Mouse (Mus musculus): ENCODE data around the gene Med12. TPM values are rescaled to one million over a fixed set of nuclear protein-coding genes. Genes with fewer than 3 reads are reported as not detected.
A peak's percentile ranks its signal among the peaks of the same experiment; 100 is the strongest.

Gene Med12
- polyA plus RNA-seq (2015; fragmentation: Nextera tagmentation; extraction: Ambion mirVana), result 33.2 and 39.2 TPM in 2 replicates

- 27% methylated on average over 50 of the region's 54 CpGs for WGBS
- peak within 1 kb of the TSS; percentile 73 for H3K27ac ChIP-seq
Observed at GRCm38 (mm10) chrX:101273875-101274738, at the start of gene Med12. Med12 (plus strand) TSS chrX:101274030.

DNA sequence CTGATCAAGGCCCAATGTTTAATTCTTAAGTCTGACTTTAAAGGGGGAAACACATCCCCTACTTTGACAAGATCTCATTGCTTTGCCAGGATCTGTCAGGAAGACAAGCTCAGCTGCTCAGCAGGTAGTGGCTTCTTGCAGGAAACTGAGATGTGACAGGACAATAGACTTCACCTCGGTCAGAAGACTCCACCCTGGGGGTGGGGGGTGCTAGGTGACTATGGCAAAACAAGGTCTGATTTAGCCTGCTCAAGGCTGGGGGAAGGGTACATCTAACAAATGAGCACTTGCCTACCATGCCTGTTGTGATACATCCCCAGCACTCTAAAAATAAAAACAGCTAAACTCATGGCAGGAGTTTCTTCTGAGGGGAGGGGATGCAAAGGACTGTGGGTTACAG, 28.8 kb upstream of the Med12 start:
- Histone ChIP-seq H3K27me3 (peaks cover 9% of the 10 kb centered on the region), H3K4me1 (no peaks in the 10 kb centered on the region), H3K4me3 (no peak overlapping the region), H3K9me3 (no peaks in the 10 kb centered on the region), H3K9ac (no peak overlapping the region), H3K27ac (no peak overlapping the region), H3K36me3 (no peaks in the 10 kb centered on the region), H3K4me2 (no peak overlapping the region)
- 40% methylated on average over 1 of the region's 1 CpGs for WGBS
- no peak for ATAC-seq (ENCODE audit: insufficient number of reproducible peaks, insufficient read depth, low FRiP score, low TSS enrichment, low read depth)

More at GRCm38 (mm10) chrX:101273875-101274738, at the start of gene Med12:
- peak within 1 kb of the TSS; percentile 56 for H3K4me2 ChIP-seq
- H3K27me3 ChIP-seq, result peaks cover 17% of the 10 kb centered on the region; the same call in 1 of the 2 replicates
- H3K9me3 ChIP-seq, result no peaks in the 10 kb centered on the region
- H3K4me3 ChIP-seq, result peak within 1 kb of the TSS; percentile 56
- H3K4me1 ChIP-seq, result no peaks in the 10 kb centered on the region
- peak within 1 kb of the TSS; percentile 77 for H3K9ac ChIP-seq
- ATAC-seq (ENCODE audit: insufficient number of reproducible peaks, insufficient read depth, low FRiP score, low TSS enrichment, low read depth), result peak; percentile 97
- peaks cover 21% of the 10 kb centered on the region for H3K36me3 ChIP-seq

DNA sequence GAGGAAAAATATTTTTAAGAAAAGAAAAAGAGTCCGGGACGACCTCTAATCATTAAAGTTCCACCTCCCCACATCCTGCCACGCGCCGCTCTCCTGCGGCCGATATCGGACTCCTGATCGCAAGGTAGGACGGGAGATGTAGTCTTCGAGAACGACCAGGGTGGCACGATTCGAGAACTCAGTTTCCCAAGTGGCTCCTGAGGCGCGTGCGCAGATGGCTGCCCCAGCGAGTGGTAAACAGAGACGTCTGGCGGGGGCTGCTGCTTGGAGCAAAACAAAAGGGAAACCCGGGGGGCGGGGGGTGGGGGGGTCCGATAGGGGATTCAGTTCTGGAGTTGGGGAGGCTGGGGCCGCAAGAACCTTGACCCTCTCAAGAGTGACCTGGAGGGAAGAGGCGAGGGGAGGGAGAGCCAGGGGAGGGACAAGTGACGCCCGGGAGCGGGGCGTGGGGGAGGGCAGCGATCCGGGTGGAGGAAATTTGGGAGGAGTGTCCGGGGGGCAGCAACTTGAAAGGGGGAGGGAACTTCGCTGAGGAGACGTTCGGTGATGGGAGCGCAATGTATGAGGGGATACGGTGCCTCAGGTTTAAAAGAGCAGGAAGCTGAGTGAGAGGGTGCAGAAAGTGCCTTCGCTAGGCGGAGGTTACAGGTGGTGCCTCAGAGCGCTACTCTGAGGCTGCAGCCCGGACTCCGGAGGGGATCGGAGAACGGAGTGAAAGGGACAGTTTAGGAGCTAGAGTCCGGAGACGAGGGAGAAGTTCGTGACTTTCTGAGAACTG, 19.7 kb upstream of the Med12 start, which contains the start of gene Foxo4:
Foxo4 (plus strand) TSS at position 577 of the 778 bp plus-strand sequence.
- peak within 1 kb of the TSS; percentile 65 for H3K4me2 ChIP-seq
- H3K27ac ChIP-seq, result peak within 1 kb of the TSS; percentile 72
- no peaks in the 10 kb centered on the region for H3K9me3 ChIP-seq
- peaks cover 6% of the 10 kb centered on the region for H3K4me1 ChIP-seq
- peak; percentile 82 for ATAC-seq (ENCODE audit: insufficient number of reproducible peaks, insufficient read depth, low FRiP score, low TSS enrichment, low read depth)
- 0 out of 2 replicates have a peak, but pooled peaks cover 7% of the 10 kb centered on the region for H3K36me3 ChIP-seq
- H3K27me3 ChIP-seq, result peaks cover 4% of the 10 kb centered on the region; the same call in 1 of the 2 replicates
- H3K4me3 ChIP-seq, result peak within 1 kb of the TSS; percentile 58
- peak within 1 kb of the TSS; percentile 76 for H3K9ac ChIP-seq
- WGBS, result 22% methylated on average over 47 of the region's 47 CpGs

DNA sequence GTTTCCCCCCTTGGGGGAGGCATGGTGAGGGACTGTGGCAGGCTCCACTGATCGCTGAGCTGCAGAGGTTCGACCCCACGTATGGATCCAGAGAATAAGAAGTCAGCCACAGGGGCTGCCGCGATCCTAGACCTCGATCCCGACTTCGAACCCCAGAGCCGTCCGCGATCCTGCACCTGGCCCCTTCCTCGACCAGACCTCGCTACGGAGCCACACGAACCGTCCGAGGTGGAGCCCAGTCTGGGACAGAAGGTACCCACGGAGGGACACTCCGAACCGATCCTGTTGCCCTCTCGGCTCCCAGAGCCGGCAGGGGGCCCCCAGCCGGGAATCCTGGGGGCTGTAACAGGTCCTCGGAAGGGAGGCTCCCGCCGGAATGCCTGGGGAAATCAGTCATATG, 19.1 kb upstream of the Med12 start:
- Histone ChIP-seq H3K9ac (peak overlapping the region; percentile 76), H3K4me2 (peak overlapping the region; percentile 65), H3K9me3 (no peaks in the 10 kb centered on the region), H3K4me3 (peak overlapping the region; percentile 58), H3K27ac (peak overlapping the region; percentile 72), H3K4me1 (peaks cover 6% of the 10 kb centered on the region), H3K36me3 (0 out of 2 replicates have a peak, but pooled peaks cover 7% of the 10 kb centered on the region), H3K27me3 (peaks cover 4% of the 10 kb centered on the region; the same call in 1 of the 2 replicates)
- ATAC-seq (ENCODE audit: insufficient number of reproducible peaks, insufficient read depth, low FRiP score, low TSS enrichment, low read depth), result peak; percentile 28; the same call in 1 of the 2 replicates
- WGBS, result 20% methylated on average over 26 of the region's 26 CpGs

- peaks cover 4% of the 10 kb centered on the region; the same call in 1 of the 2 replicates for H3K27me3 ChIP-seq
- H3K9me3 ChIP-seq, result no peaks in the 10 kb centered on the region
- no peak for ATAC-seq (ENCODE audit: insufficient number of reproducible peaks, insufficient read depth, low FRiP score, low TSS enrichment, low read depth)
- H3K4me3 ChIP-seq, result peak overlapping the region; percentile 58
- H3K36me3 ChIP-seq, result 0 out of 2 replicates have a peak, but pooled peaks cover 7% of the 10 kb centered on the region
- H3K27ac ChIP-seq, result no peak overlapping the region
- H3K4me1 ChIP-seq, result peaks cover 15% of the 10 kb centered on the region
- no peak overlapping the region for H3K9ac ChIP-seq
- 82% methylated on average over 13 of the region's 13 CpGs for WGBS
- peak overlapping the region; percentile 65 for H3K4me2 ChIP-seq
Observed at GRCm38 (mm10) chrX:101256603-101257002, 17.2 kb upstream of the Med12 start.

DNA sequence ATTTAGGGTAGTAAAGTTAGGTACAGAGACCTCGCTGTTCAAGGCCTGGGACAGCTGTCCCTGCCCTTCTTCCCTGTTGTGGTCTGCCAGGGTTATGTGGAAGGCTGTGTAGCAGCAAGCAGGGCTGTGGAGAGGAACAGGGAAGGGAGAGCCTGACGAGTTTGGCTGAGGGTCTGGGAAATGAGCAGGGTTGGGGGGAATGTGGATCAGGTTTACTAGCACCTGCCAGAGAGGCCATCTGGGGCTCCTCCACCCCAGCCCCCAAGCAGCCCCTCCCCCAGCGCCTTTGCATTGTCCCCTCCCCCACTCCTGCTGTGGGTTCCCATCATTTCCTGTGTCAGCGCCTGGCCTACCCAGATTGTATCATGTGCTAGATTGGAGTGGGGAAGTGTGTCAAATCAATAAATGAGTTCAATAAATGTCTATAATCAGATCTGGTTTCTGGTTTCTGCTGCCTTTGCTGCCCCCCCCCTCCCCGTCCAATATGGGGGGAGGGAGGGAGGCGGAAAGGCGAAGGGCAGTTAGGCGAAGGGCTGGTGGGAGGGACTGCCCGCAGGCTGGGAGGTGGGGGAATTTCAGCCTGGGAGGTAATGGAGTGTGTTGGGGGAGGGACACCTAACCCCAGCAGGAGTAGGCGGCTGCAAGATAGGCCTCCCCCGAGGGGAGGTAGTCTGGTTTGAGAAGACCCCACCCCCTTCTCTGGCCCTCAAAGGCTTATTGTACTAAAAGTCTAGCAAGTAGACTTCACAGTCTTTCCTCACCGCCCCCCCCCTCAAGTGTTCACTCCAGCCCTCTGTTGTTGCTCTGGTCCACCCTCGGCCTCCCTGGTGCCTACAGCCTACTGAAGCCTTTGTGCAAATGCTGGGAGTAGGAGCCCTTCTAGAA, 13.1 kb upstream of the Med12 start:
- Histone ChIP-seq H3K9me3 (no peaks in the 10 kb centered on the region), H3K27me3 (peaks cover 2% of the 10 kb centered on the region; the same call in 1 of the 2 replicates), H3K4me1 (peaks cover 20% of the 10 kb centered on the region), H3K4me3 (no peak overlapping the region), H3K36me3 (0 out of 2 replicates have a peak, but pooled peaks cover 7% of the 10 kb centered on the region), H3K9ac (no peak overlapping the region), H3K27ac (peak overlapping the region; percentile 75), H3K4me2 (peak overlapping the region; percentile 18)
- 17% methylated on average over 13 of the region's 13 CpGs for WGBS
- ATAC-seq (ENCODE audit: insufficient number of reproducible peaks, insufficient read depth, low FRiP score, low TSS enrichment, low read depth), result peak; percentile 67

- Histone ChIP-seq H3K4me3 (no peak within 1 kb of the TSS), H3K9me3 (no peaks in the 10 kb centered on the region), H3K4me2 (no peak within 1 kb of the TSS), H3K27ac (no peak within 1 kb of the TSS), H3K9ac (no peak within 1 kb of the TSS), H3K36me3 (0 out of 2 replicates have a peak, but pooled peaks cover 2% of the 10 kb centered on the region), H3K27me3 (peaks cover 9% of the 10 kb centered on the region; the same call in 1 of the 2 replicates), H3K4me1 (peaks cover 14% of the 10 kb centered on the region)
- ATAC-seq (ENCODE audit: insufficient number of reproducible peaks, insufficient read depth, low FRiP score, low TSS enrichment, low read depth), result no peak
- 68% methylated on average over 1 of the region's 1 CpGs for WGBS
Observed at GRCm38 (mm10) chrX:101263892-101264291, 9.9 kb upstream of the Med12 start, which contains the start of gene Gm614. Gm614 (minus strand) TSS chrX:101263992.

DNA sequence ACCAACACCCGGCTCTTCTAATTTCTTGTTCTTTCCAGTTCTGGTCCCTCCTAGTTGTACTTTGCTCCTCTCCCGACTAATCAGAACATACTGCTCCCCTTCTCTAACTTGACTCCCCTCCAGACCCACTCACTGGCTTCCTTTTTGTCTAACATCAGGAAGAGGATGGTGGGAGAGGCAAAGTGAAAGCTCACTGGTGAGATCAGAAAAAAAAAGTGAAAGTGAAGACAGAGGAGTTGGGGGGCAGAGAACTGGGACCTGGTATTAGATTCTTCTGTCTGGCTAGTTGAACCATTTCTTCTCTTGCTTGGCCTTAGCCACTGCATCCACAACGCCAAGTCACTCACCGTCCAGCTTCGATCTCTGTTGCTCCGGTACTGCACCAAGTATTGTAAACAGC, 7.2 kb upstream of the Med12 start:
- Histone ChIP-seq H3K4me3 (no peak overlapping the region), H3K27me3 (peaks cover 14% of the 10 kb centered on the region; the same call in 1 of the 2 replicates), H3K9ac (no peak overlapping the region), H3K4me2 (no peak overlapping the region), H3K36me3 (no peaks in the 10 kb centered on the region), H3K9me3 (no peaks in the 10 kb centered on the region), H3K27ac (no peak overlapping the region), H3K4me1 (0 out of 2 replicates have a peak, but pooled peaks cover 5% of the 10 kb centered on the region)
- no peak for ATAC-seq (ENCODE audit: insufficient number of reproducible peaks, insufficient read depth, low FRiP score, low TSS enrichment, low read depth)
- WGBS, result 92% methylated on average over 6 of the region's 6 CpGs

DNA sequence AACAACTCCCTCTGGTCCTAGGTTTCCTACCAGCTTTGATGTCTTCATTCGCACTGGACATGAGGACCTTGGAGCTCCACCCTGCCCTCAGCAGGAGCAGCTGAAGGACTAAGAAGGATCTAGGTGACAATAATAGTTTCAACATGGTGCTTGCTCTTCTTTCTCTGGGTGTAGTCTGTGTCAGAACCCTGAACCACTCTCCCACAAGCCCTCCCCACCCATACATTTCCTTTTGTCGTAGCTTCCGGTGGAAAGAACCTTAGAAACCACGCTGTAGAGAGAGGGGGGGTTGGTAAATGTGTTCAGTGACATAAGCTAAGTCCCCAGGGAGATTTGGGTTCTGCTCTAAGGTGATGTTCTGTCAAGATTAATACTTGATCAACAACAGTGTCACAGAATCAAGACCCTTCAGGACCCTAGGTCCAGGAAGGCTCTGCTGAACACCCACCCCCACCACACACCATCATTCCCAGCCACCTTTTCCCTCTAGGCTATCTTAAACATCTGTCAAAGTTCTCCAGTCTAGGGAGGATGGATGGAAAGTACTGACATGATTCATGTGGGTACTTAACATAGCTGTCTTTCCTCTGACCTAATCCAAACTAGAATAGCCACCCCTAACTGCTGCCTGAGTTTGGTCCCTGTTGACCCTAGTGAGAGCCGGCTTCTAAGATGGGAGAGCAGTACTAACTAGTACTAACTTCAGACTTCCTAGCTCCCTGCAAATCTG, 5.6 kb upstream of the Med12 start, which contains the start of gene Il2rg:
Il2rg (minus strand) TSS at position 231 of the 730 bp plus-strand sequence.
- Histone ChIP-seq H3K4me2 (no peak within 1 kb of the TSS), H3K4me3 (no peak within 1 kb of the TSS), H3K27me3 (peaks cover 14% of the 10 kb centered on the region; the same call in 1 of the 2 replicates), H3K27ac (no peak within 1 kb of the TSS), H3K36me3 (no peaks in the 10 kb centered on the region), H3K4me1 (0 out of 2 replicates have a peak, but pooled peaks cover 5% of the 10 kb centered on the region), H3K9ac (no peak within 1 kb of the TSS), H3K9me3 (no peaks in the 10 kb centered on the region)
- ATAC-seq (ENCODE audit: insufficient number of reproducible peaks, insufficient read depth, low FRiP score, low TSS enrichment, low read depth), result no peak
- WGBS, result 67% methylated on average over 5 of the region's 5 CpGs

DNA sequence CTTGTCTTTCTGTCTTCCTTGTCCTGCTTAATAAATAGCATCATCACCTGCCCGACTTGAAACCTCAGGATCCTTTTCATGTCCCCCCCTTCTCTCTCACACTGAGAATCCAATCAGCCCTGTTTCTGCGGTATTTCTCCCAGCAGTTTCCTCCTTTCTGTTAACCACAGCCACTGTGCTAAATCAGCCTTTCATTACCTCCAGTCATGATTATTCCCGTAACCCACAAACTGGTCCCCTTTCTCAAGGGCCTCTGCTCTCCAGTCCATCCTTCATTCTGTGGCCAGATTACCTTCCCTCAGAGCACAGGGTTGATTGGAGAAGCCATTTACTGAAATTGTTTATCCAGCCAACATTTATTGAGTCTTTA, 5.1 kb upstream of the Med12 start, which contains the start of gene Gm20489:
Gm20489 (minus strand) TSS at position 269 of the 370 bp plus-strand sequence.
- Histone ChIP-seq H3K4me1 (0 out of 2 replicates have a peak, but pooled peaks cover 5% of the 10 kb centered on the region), H3K4me3 (no peak within 1 kb of the TSS), H3K9me3 (no peaks in the 10 kb centered on the region), H3K9ac (no peak within 1 kb of the TSS), H3K27ac (no peak within 1 kb of the TSS), H3K4me2 (no peak within 1 kb of the TSS), H3K36me3 (no peaks in the 10 kb centered on the region), H3K27me3 (peaks cover 18% of the 10 kb centered on the region; the same call in 1 of the 2 replicates)
- WGBS, result 52% methylated on average over 3 of the region's 3 CpGs
- no peak for ATAC-seq (ENCODE audit: insufficient number of reproducible peaks, insufficient read depth, low FRiP score, low TSS enrichment, low read depth)
